Mouse (Mus musculus): ENCODE data around the gene Kirrel.

The Kirrel gene

GRCm38 (mm10) chr3:87168756-87169155 is 5.8 kb downstream of the Kirrel start:
- DNase-seq (ENCODE audit: extremely low read depth, low read depth, low spot score): no peak

GRCm38 (mm10) chr3:87167621-87168020 is 6.9 kb downstream of the Kirrel start:
- DNase-seq (ENCODE audit: extremely low read depth, low read depth, low spot score): no peak

GRCm38 (mm10) chr3:87165291-87165881 is 9.2 kb downstream of the Kirrel start:
- DNase-seq (ENCODE audit: extremely low read depth, low read depth, low spot score): no peak

DNA sequence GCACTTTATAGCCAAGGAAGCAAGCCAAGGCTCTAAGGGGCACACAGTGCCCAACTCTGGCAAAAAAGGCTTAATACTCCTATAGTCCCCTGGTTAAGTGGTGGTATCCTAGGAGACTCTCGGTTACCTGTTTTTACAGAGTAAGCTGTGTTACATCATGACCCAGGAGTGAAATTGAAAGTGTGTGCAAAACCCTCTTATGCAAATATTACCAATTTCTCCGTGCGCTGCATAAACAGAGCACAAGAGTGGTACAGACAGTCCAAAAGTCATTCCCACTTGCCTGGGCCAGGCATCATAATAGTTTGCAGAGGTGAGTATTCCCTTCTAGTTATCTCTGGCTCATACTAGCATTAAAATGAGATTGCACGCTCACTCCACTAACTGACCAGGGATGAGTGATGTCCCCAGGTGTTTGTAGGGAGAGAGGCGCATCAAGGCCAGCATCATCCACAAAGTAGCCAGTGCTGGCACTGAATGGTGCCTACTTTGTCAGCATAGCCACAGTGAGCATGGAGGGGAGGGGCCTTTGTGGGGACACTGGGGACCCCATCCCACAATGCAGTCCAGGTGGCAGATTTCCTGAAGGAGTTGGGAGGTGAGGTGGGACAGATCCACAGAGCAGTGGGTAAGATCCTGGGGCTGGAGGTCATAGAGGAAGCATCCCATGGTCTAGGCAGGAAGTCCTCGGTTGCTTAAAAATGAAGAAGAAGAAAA is 10.3 kb downstream of the Kirrel start:
- no peak for DNase-seq (ENCODE audit: extremely low read depth, low read depth, low spot score)

GRCm38 (mm10) chr3:87163116-87163515 is 11.4 kb downstream of the Kirrel start:
- DNase-seq (ENCODE audit: extremely low read depth, low read depth, low spot score): no peak

DNA sequence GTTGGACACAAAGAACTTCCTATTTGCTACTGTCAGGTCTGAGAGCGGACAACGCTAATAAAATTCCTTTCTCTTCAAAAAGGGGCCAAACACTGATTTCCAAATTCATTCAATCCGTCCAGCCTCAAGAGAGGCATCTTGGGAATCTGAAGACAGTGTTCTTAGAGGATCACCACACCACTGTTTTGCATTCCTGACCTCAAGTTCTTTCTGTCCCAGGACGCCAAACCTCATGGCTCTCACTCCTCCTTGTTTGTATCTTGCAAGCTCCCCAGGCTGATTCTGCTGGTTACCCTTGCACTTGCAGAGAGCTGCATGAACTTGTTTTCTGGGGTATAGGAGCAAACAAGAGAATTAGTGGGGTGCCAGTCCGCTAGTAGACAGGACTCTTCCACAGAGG is 12.2 kb downstream of the Kirrel start:
- DNase-seq (ENCODE audit: extremely low read depth, low read depth, low spot score): no peak

- no peak for DNase-seq (ENCODE audit: extremely low read depth, low read depth, low spot score)
Observed at GRCm38 (mm10) chr3:87161601-87162000, 12.9 kb downstream of the Kirrel start.

- DNase-seq (ENCODE audit: extremely low read depth, low read depth, low spot score): no peak
Observed at GRCm38 (mm10) chr3:87160819-87161509, 13.6 kb downstream of the Kirrel start.

GRCm38 (mm10) chr3:87159190-87159589 is 15.4 kb downstream of the Kirrel start:
- DNase-seq (ENCODE audit: extremely low read depth, low read depth, low spot score): no peak

DNA sequence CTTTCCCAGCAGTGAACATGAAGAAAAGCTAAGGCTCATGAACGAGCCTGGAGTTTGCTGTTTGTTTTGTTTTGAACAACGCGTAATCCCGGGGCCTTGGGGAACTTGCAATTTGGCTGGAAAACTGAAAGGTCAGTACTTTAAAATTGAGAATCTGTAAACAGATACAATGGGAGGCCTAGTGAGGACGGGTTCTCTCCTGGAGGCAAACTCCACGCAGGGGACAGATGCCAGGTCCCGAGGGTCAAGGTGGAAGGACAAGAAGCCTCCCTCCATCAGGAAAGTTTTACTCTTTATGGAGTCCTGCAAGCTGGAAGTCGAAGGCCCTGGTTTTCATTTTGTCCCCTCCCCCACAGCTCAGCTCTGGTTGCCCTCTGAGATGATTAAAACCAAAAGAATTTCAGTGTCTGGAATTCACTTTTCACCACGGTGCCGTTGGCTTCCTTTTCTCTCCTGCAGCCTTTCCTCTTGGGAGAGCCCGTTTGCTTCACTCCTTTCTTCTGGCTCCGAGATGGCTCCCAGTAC is 16.7 kb downstream of the Kirrel start:
- DNase-seq (ENCODE audit: extremely low read depth, low read depth, low spot score): no peak

GRCm38 (mm10) chr3:87157297-87157696 is 17.2 kb downstream of the Kirrel start:
- DNase-seq (ENCODE audit: extremely low read depth, low read depth, low spot score): no peak

- DNase-seq (ENCODE audit: extremely low read depth, low read depth, low spot score): no peak
Observed at GRCm38 (mm10) chr3:87154398-87155287, 19.9 kb downstream of the Kirrel start.

DNA sequence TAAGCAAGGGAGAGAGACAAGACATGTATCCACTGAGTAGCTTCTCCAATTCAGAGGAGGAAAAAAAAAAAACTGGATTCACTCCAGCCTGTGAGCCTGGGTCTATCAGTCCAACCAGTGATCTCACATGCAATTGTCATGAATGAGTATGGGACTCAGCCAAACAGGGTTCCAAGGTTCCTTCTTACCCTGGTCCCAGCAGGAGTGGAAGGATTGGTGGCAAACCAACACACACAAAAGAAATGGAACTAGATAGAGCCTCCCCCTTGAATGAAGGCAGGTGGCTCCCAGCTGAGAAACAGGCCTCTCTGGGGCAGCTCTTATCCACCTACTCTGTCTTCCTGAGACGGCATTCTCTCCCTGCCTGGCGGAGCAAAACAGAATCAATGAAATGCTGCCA is 21.5 kb downstream of the Kirrel start:
- no peak for DNase-seq (ENCODE audit: extremely low read depth, low read depth, low spot score)

DNA sequence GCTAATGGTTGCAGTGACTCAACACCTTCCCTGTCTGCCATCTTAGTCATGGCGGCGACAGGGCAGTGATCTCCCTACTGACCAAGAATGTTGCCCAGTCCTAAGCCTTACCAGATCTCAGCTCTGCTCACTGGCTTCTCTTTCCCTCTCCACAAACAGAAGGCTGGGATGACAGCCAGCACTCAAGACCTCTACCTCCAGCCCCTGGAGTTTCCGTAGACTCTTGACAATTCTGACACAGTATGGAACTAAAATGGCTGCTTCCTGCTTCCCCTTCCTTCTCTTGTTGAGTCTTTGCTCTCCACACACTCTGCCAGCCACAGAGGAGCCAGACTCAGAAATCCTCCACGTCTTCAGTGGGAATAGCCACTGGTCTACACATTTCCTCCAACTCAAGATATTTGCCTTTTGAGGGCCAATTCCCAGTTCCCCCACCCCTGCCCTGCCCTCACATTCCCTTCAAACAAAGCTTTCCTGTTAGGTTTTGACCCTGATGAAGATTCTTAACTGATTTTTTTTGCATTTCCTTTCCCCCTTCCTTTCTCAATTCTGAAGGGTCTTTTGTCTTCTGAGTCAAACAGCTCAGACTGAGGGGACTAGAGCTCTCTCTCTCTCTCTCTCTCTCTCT is 22.3 kb downstream of the Kirrel start:
- DNase-seq (ENCODE audit: extremely low read depth, low read depth, low spot score): no peak

DNA sequence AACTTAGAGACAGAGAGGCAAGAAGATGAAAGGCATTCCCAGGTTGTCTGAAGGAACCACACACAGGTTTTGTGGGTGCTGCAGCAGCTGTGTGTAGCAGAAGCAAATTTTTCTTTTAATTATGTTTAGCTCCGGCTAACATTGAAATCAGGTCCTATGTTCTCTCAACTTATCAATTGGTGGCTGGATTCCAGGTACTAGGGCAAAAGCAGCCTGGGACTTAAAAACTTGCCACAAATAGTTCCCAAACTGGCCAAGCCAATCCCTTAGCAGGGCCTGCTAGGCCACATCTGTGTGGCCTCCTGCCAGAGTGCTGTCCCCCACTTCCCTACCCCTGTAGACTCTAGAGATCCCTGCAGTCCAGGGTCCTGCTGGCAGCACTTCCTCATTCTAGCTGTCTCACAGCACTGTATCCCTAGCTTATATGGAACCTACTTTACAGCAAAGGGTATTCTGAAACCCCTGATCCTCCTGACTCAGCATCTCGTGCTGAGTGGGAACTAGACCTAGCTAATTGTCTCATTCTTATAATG is 23.2 kb downstream of the Kirrel start:
- DNase-seq (ENCODE audit: extremely low read depth, low read depth, low spot score): no peak

GRCm38 (mm10) chr3:87150689-87151244 is 23.8 kb downstream of the Kirrel start:
- no peak for DNase-seq (ENCODE audit: extremely low read depth, low read depth, low spot score)

GRCm38 (mm10) chr3:87150056-87150688 is 24.4 kb downstream of the Kirrel start:
- DNase-seq (ENCODE audit: extremely low read depth, low read depth, low spot score): no peak

DNA sequence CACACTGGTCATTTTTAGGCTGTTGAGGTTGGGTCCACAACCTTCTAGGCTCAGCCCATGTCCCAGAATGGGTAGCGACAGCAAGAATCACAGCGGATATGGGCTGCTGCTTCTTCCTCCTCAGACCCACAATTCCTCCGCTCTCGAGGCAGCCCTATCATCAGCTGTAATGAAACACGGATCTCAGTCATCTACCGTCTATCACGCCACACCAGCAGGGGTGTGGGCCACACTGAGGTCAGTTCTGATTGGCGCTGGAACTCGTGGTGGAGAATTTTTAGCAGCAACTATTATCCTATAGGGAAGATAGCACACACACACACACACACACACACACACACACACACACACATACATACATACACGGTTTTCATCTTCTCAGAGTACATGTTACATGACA is 25.1 kb downstream of the Kirrel start:
- no peak for DNase-seq (ENCODE audit: extremely low read depth, low read depth, low spot score)

- no peak for DNase-seq (ENCODE audit: extremely low read depth, low read depth, low spot score)
Observed at GRCm38 (mm10) chr3:87144476-87145240, 29.9 kb downstream of the Kirrel start.

Measured in fat pad, adult 2 months (tissue).